Mouse (Mus musculus) liver, embryonic 14.5 days (tissue): ENCODE measurements around the gene Tecta.

Experiments used
- CTCF ChIP-seq: IDR thresholded peaks from 2 replicates; pipeline ENCODE4 v1.5.1; 2016; ENCODE audit warnings: antibody characterized with exemption, low read depth, control low read depth
- EP300 ChIP-seq: IDR thresholded peaks from 2 replicates; pipeline ENCODE4 v1.6.1; 2016; ENCODE audit warnings: antibody characterized with exemption, low read depth

- TF ChIP-seq EP300: no peak
- TF ChIP-seq CTCF: no peak
These were observed 39.7 kb upstream of the Tecta start for GRCm38 (mm10) chr9:42439446-42439845.
